Mouse (Mus musculus) gastrocnemius, postnatal 4 days (tissue): ENCODE results near the gene Ankrd2. TPM values are rescaled to one million over a fixed set of nuclear protein-coding genes. Genes with fewer than 3 reads are reported as not detected.
"Not testable (repeated sequence)": the region's sequence is repeated elsewhere in the genome, so short reads cannot be mapped to it uniquely, and the experiment has no call there.

ENCODE experiments used
- DNase-seq, 2 experiments: peaks; one replicate each; pipeline ENCODE4 v3.0.0; 2021 to 2022; ENCODE audit warnings: low spot score in 2 of 2, mixed read lengths in 2 of 2
- total RNA-seq, 2 experiments: library from RNA; stranded (reverse); gene quantifications; 2 replicates each; pipeline ENCODE4 v1.2.3; 2021

The Ankrd2 gene
- total RNA-seq, 2 experiments from 2014 or later = 50.1 to 73.1 TPM

DNA sequence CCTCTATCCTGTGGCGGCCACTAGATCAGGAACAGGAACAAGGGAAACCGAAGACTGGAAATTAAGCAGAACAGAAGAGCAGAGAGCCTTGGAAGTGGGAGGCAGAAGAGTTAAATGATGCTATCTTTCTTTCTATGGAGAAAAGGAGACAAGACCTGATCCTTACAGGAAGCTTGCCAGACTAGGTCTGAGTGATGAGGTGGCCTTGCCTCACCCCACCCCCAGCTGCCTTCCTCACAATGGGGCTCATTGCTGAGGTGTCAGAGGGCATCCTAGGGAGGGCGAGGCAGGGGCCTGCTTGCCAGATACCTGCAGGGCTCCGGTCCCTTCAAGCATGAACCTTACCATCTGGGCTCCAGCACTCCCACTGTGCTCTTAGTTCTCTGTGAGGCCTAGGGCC lies 16.1 kb downstream of the Ankrd2 start, which contains the start of gene 4933411K16Rik:
Gene 4933411K16Rik, plus strand, starts transcription at position 301 of the 400 bp plus-strand sequence.
- no peak for DNase-seq

- no peak for DNase-seq
These were observed 18.5 kb downstream of the Ankrd2 start for GRCm38 (mm10) chr19:42054255-42054654.

GRCm38 (mm10) chr19:42055881-42056280 lies 20.1 kb downstream of the Ankrd2 start:
- DNase-seq = peak in 1 of 2 experiments; percentile 70

DNA sequence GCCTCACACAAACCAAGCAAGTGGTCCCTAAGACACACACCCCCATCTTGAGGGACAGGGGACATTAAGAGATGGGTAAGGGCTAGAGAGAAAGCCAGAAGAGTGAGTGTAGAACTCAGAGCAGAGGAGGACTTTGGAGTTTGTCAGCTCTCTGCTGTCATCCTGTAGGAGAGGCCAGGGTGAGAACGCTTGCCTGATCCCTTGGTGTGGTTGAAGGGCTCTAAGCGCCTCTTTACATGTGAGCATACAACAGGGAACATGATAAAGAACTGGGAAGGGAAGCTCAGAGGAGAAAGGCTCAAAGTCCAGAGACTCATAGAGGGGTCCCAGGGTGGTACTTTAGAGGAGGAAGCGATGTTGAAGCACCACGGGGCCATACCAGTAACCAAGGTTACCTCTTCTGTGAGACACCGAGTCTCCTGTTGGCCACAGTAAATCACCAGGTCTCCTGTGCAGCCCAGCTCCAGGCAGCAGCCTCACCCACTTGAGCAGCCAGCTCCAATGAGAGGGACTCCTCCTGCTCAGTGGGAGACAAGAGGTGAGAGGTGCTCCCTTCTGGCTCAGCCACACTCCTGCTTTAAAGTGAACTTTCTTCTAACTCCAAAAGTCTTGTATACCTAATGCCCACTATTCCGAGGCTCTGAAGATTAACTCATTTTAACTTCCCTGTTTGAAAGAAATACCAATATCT lies 21.1 kb downstream of the Ankrd2 start:
- no peak for DNase-seq

GRCm38 (mm10) chr19:42058426-42058825 lies 22.6 kb downstream of the Ankrd2 start:
- DNase-seq = no peak

GRCm38 (mm10) chr19:42061443-42061842 lies 25.6 kb downstream of the Ankrd2 start:
- DNase-seq = no peak

- DNase-seq = no peak
These were observed 32.8 kb downstream of the Ankrd2 start for GRCm38 (mm10) chr19:42068441-42069240.

GRCm38 (mm10) chr19:42069241-42069525 lies 33.4 kb downstream of the Ankrd2 start:
- DNase-seq = no peak

DNA sequence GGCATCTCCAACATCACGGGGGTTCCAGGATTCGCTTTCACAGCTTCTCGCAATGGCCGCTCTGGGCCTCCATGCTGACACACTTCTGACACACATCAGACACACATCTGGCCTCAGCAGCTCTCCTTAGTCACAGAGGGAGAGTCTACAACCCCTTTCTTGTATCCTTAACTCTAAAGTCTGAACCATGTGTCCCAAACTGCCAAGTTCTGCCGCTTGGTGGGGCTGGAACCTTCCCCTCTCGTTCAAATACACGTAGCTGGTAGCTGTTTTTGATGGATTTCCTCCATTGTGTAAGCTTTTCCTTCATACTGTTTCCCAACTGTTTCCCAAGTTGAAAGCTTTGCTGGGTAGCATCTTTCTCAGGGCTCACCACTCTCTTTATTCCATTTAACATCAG lies 35.4 kb downstream of the Ankrd2 start:
- no peak for DNase-seq

GRCm38 (mm10) chr19:42071886-42072608 lies 36.2 kb downstream of the Ankrd2 start:
- DNase-seq = no peak

DNA sequence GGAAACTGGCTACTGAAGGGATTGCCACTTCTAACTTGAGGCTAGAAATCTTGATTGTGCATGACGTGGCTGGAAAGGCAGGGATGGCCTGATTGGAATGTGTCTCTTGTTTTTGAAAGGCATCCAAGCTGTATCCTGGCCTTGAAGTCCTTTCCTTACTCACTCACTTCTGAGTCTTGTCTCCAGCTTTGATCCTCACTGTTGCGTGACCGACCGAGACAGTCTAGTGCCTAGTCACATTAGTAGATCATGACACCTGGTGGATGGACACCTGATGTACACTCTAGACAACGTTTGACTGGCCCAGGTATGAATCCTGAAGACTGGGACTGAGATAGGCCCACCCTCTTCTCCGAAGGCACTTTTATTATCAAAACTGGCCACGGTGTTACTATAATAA lies 37.0 kb downstream of the Ankrd2 start:
- DNase-seq = no peak

GRCm38 (mm10) chr19:42075051-42075450 lies 39.3 kb downstream of the Ankrd2 start:
- no peak for DNase-seq

- DNase-seq = no peak
These were observed 40.2 kb downstream of the Ankrd2 start for GRCm38 (mm10) chr19:42075992-42076391.

DNA sequence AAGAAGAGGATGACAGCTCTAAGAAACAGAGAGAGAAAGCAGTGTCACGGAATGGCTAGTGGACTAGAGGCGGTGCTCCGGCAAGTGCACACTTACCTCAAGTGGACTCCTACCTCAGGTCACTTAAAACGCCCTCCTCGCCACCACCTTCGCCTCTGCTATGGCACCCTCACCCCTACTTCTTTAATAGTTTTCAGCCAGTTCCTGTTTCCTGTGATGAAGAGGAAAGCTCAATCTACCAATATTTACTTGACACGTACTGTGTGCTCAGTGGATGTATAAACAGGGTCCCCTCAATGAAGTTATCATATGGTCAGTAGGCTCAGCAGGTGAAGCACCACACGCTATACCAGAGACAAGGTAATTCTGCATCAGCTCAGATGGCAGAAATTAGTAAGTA lies 42.8 kb downstream of the Ankrd2 start:
- DNase-seq = no peak

- DNase-seq = no peak
These were observed 43.2 kb downstream of the Ankrd2 start for GRCm38 (mm10) chr19:42079006-42079405.

GRCm38 (mm10) chr19:42079950-42080349 lies 44.1 kb downstream of the Ankrd2 start:
- DNase-seq = no peak

- no peak for DNase-seq
These were observed 44.7 kb downstream of the Ankrd2 start for GRCm38 (mm10) chr19:42080469-42080868.

GRCm38 (mm10) chr19:42081613-42082012 lies 45.8 kb downstream of the Ankrd2 start:
- DNase-seq = not testable (repeated sequence)

DNA sequence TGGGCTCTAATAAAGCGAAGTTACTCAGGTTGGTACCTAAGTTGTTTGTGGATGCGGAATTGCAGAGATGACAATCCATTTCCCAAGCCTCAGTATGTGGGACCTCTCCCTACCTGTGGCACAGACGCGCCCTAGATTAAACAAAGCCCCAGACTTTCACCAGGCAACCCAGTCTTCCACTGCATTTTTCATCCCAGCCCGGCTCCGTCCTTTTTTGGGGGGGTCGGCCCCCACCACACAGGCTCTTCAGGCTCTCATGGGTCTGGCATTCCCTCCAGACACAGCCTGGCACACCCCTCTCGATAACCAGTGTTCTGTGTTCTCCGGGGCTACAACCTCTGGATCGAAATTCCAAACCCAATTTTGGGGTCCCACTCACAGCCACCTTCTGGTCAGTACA lies 49.9 kb downstream of the Ankrd2 start:
- DNase-seq = no peak

GRCm38 (mm10) chr19:42086166-42086565 lies 50.4 kb downstream of the Ankrd2 start, which contains the start of gene Morn4:
Gene Morn4, minus strand, starts transcription at chr19:42086357.
- DNase-seq = peak; percentile 36 to 70

- DNase-seq = peak in 1 of 2 experiments; percentile 32
These were observed 53.4 kb downstream of the Ankrd2 start for GRCm38 (mm10) chr19:42089103-42089747.
